Mouse (Mus musculus): ENCODE data around the gene Gm20388.

Gene Gm20388

DNA sequence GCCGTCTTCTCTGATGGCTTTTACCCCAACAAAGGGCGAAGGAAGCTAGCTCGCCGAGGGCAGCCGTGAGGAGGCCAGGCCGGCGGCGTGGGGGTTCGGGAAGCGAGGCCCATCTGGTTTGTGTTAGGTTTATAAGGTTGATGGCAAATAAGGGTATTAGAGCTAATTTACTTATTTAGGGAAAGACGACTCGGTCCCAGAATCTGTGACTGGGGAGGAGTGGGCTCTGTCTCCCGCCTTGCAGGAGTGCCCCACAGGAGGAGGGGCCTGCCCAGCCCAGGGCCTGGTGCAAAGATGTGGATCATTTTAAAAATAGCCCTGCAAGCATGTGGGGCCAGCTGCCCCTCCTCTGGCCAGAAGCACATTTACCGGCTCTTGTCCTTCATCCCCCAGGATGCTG lies 928.4 kb downstream of the Gm20388 start:
- in situ Hi-C loops (cut with MboI, MseI): no loop called here

DNA sequence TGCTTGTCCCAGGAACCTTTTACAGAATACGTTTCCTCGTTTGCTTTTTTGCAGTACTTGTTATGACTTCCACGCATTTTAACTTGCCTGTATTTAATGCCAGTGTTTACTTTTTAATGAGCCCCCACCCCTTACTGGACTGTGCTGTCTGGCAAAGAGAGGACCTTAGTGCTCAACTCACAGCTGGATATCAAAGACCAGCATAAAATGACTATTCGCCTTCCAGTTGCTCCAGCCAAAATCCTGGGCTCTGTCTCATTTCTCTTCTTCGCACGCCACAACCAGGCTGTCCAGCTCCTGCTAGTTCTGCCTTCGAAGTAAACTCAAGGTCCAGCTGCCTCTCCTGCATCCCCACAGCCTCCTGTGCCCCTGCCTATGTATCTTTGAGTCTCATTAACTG lies 932.4 kb downstream of the Gm20388 start:
- in situ Hi-C loops (cut with MboI, MseI): no loop called here

DNA sequence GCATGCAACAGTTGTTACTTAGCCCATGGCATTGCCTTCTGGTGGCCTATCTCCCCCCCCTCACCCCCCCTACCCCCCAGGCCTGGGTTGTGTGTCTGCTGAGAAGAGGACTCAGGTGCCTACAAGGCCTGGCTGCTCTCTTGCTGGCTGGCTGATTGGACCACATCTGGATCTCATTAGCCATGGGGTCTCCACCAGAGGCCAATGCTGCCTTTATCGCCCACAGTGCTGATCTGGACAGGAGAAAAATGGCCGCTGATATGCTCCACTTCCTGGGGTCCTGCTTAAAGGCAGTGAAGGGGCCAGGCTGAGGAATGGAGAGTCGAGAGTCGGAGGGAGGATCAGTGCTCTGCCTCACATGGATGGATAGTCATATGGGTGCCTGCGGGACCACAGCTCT lies 935.4 kb downstream of the Gm20388 start:
- in situ Hi-C loops (cut with MboI, MseI): no loop called here

DNA sequence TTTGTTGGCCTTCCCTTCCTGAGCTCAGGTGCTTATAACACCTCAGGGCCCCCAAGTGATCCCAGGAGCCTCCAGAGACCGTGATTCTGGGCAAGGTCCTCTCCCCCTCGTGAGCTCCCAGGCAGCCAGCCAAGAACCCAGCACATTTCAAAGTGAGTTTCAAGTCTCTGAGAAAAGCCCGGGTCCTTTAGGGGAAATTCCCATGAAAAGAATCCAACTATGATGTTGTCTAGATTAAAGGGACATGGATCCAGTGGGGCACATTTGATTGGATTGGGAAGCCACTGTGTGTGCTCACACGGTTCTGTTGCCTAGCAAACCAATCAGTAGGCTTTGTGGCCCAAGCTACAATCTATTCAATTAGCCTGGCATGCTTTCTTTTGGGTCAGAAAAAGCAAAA lies 936.6 kb downstream of the Gm20388 start:
- in situ Hi-C loops (cut with MboI, MseI): no loop called here

DNA sequence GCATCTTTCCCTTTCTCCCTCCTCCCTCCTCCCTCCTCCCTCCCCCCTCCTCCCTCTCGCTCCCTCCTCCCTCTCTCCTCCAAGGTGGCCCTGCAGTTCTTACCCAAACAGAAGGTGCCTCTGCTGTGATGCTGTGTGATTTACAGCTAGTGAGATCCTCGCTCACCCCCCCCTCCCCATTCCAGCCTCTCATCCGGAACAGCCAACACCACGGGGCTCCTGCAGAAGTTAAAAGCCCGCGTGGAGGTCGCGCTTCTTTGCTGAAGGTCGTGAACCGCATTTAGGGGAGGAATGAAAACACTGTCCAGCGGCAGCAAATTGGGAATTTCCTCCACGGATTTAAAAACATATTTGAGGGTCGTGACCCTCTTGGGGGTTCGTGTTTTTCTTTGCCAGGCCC lies 937.1 kb downstream of the Gm20388 start:
- in situ Hi-C loops (cut with MboI, MseI): no loop called here

DNA sequence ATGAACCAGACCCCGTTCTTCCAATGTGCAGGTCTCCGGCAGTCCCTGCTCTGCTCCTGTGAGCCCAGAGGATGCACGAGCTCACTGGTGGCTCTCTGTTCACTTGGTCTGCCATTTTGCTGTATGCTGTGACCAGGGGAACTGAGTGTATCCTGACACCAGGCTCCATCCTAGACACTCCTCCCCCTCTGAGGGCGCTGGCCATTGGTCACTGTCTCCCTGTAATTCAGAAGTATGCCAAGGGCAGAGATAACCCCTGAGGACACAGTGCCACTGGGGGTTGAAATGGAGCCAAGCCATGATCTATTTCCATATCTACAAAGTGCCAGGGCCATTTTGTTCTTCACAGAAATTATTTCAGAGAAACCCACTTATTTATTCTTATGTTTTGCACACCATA lies 937.8 kb downstream of the Gm20388 start:
- in situ Hi-C loops (cut with MboI, MseI): no loop called here

DNA sequence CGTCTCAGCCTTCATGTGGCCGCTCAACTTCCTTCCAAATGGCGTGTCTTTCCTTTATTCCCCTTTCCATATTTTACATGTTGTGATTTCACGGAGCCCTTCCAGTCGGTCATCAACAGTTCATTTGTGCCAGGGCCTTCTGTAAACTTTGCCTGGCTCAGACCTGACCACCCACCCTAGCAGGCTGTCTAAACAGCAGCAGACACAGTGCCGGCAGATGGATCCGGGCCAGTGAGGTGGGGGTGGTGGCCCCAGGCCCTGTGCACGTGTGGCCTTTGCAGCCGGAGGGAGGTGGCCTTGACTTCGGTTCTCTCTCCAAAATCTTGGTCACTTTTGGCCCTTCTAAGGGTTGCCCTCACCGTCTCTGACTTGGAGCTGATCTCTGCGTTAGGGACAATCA lies 940.8 kb downstream of the Gm20388 start:
- in situ Hi-C loops (cut with MboI, MseI): no loop called here

DNA sequence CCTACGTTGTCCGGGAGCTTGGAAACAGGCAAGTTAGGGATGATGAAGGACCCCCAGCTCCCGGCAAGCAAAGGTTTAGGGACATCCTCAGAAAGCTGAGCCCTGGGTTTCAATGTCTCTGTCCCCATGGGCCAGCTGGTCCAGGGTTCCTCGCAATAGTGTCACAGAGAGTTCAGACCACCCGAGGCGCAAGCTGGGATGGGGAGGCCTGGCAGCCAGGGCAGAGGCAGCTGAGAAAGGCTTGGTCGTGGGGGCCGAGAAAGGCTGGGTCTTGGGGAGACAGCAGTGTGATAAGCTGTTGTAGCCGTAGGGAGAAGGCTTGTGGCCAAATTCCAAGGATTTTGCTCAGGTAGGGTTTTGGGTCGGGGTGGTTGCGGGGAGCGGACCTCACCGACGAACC lies 949.2 kb downstream of the Gm20388 start:
- in situ Hi-C loops (cut with MboI, MseI): no loop called here

DNA sequence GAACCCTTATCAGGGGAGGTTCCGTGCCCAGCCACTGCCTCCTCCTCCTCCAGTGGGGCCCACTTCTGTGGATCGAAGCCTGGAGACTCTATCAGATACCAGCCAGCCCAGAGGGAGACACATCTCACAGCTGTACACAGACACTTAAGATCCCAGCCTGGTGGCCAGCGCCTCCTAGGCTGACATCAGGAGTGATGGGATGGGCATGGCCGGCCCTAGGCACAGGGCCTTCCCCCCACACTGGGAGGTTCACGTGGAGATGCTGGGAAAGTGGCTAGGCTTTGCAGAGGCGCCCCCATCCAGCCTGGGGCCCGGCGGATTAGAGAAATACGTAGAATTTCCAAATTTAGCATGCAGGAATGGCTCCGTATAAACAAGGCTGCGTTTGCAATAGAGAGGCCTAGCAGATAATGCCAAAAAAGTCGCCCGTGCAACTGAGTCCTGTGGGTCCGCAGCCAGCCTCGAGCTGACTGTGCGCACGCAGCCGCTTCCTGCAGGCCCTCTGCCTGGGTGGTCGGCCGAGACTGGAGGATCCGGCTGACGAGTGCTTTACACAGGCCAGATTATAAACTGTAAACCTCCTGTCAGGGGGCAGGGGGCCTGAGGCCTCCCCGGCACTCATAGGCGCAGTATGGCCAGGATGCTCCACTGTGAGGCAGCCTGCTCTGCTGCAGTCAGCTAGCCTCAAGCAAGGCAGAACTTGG lies 949.9 kb downstream of the Gm20388 start:
- in situ Hi-C loops (cut with MboI, MseI): no loop called here

DNA sequence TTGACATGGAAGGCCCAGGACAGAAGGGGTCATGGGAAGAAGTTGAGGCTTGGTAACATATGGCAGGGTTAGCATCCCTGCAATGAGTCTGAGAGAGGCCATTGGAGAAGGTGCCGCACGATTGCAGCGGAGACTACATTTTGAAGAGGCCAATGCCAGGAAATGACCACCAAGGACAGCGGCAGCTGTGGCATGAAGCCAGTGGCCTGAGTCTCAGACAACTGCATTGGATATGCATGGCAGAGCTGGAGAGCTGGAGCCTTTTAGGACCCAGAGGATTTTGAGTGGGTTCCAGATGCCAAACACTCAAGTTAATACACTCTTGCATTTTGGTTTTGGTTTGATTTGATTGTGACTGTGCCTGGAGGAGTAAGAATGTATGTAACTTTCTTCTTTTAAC lies 953.0 kb downstream of the Gm20388 start:
- in situ Hi-C loops (cut with MboI, MseI): no loop called here

DNA sequence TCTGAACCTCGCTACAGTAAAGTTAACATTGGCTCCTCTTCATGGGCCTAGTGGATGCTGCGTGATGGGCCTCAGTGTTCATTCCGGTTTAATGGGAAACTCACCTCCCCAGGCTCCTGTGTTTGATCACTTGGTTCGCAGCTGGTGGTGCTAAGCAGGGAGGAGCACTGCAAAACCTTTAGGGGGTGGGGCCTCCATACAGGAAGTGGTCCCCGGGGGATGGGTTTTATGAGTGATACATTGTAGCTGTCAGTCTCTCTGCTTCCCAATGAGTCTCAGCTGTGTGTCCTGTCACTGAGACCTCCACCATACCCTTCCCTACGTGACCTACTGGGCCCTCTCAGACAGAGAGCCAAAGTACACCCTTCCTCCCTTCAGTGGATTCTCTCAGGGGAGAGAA lies 956.7 kb downstream of the Gm20388 start:
- in situ Hi-C loops (cut with MboI, MseI): no loop called here

DNA sequence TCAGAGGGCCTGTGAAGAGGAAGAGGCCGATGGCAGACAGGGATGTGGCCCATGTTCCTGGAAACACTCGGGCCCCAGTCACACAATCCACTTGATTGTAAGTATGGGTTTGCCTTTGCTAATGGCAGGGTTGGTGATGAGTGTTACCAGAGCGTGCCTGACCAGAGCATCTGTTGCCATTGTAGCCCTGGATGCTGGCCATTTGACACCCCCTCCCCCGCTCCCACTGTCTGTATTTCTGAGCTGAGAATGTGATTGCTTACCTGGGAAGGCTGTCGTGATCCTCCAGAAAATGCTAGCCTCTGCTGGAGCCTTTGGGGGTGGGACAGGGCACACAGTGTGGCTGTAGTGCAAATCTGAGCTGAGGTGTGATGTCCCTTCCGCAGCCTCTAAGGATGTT lies 962.0 kb downstream of the Gm20388 start:
- in situ Hi-C loops (cut with MboI, MseI): no loop called here

DNA sequence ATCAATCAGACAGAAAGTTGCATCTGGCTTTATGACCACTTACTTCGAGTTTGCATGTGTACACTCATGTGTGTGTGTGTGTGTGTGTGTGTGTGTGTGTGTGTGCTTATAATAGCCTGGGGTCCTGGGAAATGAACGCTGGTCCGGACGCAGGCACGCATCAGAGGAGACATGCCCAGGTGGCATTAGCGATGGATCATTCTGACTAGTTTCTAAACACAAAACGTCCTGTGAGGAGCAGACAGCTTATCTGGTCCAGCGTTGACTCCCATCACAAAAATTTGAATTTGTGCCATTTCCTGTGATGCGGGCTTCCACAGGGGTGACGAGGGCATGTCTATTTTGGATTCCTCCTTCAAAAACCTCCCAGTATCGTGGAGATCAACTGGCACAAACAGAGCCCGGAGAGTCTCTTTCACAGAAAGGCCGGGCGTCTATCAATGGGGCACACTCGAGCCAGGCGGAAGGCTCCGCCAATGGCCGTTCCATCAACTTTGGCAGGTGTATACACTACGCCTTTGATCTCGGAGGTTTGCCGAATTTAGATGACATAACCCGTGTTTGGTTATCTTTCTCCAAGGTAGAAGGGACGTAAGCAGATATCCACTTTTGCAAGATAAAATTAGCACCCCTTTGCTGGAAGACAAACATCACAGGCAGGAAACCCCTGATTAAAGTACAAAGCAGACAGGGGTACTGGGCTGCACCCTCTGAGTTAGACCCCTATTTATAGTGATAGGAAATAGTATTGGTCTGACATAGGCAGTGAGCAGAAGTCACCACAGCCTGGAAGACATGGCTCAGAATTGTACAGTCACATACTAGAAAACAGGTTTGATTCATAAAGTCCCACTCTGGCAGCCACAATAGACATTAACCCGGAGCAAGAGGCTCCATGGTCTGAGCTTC lies 965.6 kb downstream of the Gm20388 start:
- in situ Hi-C loops (cut with MboI, MseI): no loop called here

DNA sequence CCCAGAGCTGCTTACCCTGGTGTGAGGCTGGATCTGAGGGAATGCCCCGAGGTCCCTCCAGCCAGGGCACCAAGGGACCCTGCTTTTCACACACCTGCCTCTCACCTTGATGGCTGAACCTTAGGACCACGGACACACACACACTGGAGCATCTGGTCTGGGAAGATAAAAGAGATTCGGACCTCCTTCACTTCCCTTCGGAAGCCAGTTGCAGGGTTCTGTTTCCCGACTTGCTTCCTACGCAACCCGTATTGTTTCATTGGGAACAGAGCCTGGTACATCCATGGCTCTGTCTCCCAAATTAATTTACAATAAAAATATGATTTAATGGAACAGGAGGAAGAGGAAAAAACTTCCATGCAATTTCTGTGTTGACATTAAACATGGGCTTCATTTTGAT lies 966.4 kb downstream of the Gm20388 start:
- in situ Hi-C loops (cut with MboI, MseI): no loop called here

DNA sequence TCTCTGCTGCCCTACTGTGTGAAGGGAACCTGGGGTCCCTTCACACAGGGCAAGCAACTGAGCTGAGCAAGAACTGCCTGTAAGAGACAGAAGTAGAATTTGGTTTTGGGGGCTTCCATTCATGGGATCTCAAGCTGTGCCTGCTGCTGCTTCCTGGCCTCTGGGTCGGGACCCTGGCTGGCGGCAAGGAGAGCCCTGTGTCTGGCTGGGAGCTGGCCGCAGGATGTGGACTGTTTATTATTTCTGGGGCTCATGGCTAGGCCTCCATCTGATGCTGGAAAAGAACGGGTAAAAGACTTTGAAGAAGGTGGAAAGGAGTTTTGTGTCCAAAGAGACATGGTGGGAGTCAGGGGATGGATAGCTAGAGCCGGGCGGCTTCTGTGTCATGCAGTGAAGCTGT lies 969.3 kb downstream of the Gm20388 start:
- in situ Hi-C loops (cut with MboI, MseI): no loop called here

DNA sequence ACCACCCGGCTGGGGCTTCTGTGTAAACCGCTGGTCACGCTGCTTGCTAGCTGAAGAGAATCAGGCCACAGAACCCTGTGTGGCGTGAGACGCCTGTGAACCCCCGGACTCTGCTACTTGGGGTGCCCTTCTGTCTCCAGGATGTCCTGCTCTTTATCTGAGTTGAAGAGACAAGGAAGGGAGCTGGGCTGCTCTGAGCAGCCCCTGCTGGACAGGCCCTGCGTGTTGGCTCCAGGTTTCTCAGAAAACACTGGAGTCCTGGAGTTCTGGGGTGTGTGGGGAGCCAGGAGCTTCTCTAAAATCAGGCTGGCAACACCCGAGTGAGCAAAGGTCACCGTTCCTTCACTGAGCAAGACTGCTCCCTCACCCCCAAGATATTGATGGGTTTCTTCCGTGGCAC lies 971.0 kb downstream of the Gm20388 start:
- in situ Hi-C loops (cut with MboI, MseI): no loop called here

DNA sequence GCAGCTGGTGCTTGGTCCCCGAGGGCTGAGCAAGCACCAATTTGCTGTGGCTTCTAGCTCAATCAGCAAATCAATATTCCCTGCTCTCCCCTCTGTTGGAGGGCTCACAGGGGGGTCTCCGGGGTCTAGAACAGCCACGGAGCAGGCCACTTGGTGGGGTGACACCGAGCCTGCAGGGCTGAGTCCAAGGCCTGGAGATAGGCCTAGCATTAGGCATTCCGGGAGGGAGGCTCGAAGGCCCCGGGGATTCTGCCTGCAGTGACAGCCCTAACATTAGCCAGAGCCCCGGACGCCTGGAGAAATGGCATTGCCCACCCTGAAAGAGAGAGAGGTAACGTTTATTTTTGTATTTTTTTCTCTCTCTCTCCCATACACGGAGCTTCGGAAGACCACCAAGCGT lies 972.0 kb downstream of the Gm20388 start:
- in situ Hi-C loops (cut with MboI, MseI): no loop called here

DNA sequence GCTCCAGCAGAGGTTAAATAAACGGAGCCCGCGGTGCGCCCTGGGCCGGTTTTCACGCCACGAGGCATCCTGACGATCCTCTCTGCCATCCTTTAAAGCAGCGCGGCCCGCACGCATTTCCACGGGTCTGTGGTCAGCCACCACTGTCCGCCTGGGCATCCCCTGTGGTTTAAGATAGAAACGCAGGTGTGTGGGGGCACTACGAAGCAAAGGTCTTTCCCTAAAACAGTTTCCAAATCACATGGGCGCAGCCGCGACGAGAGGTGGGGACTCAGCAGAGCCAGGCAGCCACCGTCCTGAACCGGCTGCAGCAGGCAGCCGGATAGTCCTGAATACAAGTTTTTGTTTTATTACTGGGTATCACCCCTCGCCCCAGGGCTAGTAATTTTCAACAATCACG lies 972.7 kb downstream of the Gm20388 start:
- in situ Hi-C loops (cut with MboI, MseI): no loop called here

DNA sequence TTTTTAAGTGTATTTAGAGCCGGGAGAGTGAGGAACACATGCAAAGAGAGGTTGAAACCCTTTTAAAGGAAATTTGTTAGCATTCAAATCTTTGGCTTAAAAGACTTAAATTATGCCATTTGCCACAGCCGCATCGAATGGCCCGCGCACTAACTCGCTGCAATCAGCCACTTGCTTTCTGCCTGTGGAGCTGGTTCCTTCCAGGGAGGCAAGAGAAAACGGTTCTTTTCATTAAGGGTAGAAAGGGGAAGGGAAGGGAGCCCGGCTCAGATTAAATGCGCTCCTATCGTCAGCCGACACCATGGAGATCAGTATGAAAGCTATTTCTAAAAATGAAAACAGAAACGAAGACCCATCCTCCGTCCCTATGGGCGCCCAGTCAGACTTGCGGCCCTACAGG lies 973.2 kb downstream of the Gm20388 start:
- in situ Hi-C loops (cut with MboI, MseI): no loop called here

DNA sequence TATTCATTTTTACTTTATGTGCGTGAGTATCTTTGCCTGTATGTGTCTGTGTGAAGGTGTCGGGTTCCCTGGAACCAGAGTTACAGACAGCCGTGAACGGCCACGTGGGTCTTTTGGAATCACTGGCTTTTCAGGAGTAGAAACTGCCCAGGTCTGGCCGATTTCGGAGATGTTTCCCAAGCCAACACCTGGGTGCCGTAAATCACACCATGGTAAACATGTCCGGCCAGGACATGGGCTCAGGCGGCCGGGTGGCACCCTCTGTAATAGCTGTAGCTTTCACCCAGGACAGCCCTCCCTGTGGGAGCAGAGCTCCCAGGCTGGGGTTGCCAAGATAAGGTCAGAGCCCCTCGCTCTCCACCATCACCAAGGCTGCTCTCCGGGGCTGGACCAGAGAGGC lies 974.2 kb downstream of the Gm20388 start:
- in situ Hi-C loops (cut with MboI, MseI): no loop called here

DNA sequence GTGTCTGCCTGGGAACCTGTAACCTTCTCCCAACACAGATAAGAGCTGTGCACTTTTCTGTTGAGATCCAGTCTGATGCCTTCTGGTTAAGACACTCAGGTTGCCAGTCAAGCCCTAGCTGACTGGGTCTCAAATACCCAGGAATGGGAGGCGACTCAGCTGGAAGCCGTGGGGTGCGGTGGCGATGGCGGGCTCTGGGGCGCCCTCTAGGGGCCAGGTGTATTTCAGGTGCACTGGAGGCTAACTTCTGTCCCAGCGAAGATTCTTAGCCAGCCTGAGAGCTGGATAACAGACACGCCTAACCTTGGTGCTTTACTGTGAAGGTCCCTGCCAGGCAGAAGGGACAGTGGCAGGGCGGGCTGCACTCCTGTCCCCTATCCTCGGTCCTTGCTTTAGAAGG lies 976.6 kb downstream of the Gm20388 start:
- in situ Hi-C loops (cut with MboI, MseI): no loop called here

DNA sequence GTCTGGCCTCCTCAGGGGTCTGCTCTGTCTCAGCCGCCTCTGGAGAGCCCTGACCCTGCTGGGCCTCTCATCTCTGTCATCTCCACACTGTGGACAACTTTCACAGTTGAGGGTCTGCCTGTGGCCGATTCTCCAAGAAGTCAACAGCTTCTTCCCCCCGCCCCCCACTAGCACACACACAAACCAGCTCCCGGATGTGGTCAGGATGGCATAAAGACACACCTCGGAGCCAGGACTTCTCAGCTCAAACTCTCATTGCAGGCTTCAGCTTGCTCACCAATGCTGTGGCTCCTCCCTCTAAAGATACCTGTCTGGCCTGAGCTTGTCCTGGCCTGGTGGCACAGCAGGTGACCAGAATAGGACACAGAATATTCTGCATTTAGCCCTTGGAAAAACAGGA lies 977.4 kb downstream of the Gm20388 start:
- in situ Hi-C loops (cut with MboI, MseI): no loop called here

DNA sequence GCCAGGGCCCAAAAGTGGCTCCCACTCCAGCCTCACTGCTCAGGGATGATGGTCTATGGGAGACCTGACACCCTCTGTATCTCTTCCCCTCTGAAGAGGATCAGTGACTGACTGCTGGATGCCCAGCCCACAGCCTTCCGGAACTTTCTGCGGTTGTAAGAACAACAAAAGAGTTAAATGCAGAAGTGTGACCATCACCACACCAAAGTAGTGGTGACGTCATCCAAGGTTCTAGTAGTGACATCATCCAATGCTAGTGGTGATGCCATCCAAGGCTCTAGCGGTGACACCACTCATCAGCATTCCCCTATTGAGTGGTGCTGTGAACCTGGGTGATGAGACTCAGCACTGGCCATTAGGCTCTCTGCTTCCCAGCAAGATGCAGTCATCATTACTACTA lies 978.5 kb downstream of the Gm20388 start:
- in situ Hi-C loops (cut with MboI, MseI): no loop called here

Data from T-helper 1 cell (primary cell).